Mouse (Mus musculus) forebrain, embryonic 13.5 days (tissue): ENCODE measurements around the gene Rpl28. TPM values are rescaled to one million over a fixed set of nuclear protein-coding genes. Genes with fewer than 3 reads are reported as not detected.
"Not testable (repeated sequence)": the region's sequence is repeated elsewhere in the genome, so short reads cannot be mapped to it uniquely, and the experiment has no call there.

Experiments
- ATAC-seq: fragments of 200-750 bp; cut with Nextera tagmentation; 2 replicates; pipeline ENCODE4 v1.8.0; 2017
- H3K27ac ChIP-seq: fragments of 300-500 bp; sonication (generic); 2 replicates; pipeline ENCODE4 v1.5.1; 2015; ENCODE audit warnings: inconsistent platforms, mild to moderate bottlenecking, moderate library complexity
- H3K27me3 ChIP-seq: fragments of 300-500 bp; sonication (generic); 2 replicates; pipeline ENCODE4 v1.6.1; 2015; ENCODE audit warnings: mild to moderate bottlenecking, inconsistent platforms
- H3K36me3 ChIP-seq: fragments of 300-500 bp; sonication (generic); 2 replicates; pipeline ENCODE4 v1.6.1; 2015; ENCODE audit warnings: mild to moderate bottlenecking, inconsistent platforms; ENCODE audit not compliant: poor library complexity, severe bottlenecking
- H3K4me1 ChIP-seq: fragments of 300-500 bp; sonication (generic); 2 replicates; pipeline ENCODE4 v1.6.1; 2015; ENCODE audit warnings: inconsistent platforms
- H3K4me2 ChIP-seq: fragments of 300-500 bp; sonication (generic); 2 replicates; pipeline ENCODE4 v1.6.1; 2015; ENCODE audit warnings: inconsistent platforms, mild to moderate bottlenecking, moderate library complexity
- H3K4me3 ChIP-seq: fragments of 300-500 bp; sonication (generic); 2 replicates; pipeline ENCODE4 v1.5.1; 2015; ENCODE audit warnings: mild to moderate bottlenecking, inconsistent platforms
- H3K9ac ChIP-seq: fragments of 300-500 bp; sonication (generic); 2 replicates; pipeline ENCODE4 v1.6.1; 2015; ENCODE audit warnings: mild to moderate bottlenecking, inconsistent platforms
- H3K9me3 ChIP-seq: fragments of 300-500 bp; sonication (generic); replicated peaks from 2 replicates; pipeline ENCODE4 v1.6.1; 2016; ENCODE audit warnings: inconsistent platforms
- WGBS: fragments of 180-500 bp; shearing (Covaris S2); methylation state at CpG from one replicate; pipeline ENCODE4 v1.1.7; 2015; 5-methylcytosine and 5-hydroxymethylcytosine counted together
- polyA plus RNA-seq: library from polyadenylated mRNA; unstranded; fragments of >200 nt; fragmentation: Nextera tagmentation; extraction: Ambion mirVana; gene quantifications from 2 replicates; pipeline ENCODE4 v1.2.1, GENCODE M21; 2015

Rpl28 gene
- polyA plus RNA-seq, 1 experiment from 2014 or later = 284 TPM

GRCm38 (mm10) chr7:4816559-4816958, 23.9 kb downstream of the Rpl28 start:
- Histone ChIP-seq H3K36me3 (no peaks in the 10 kb centered on the region), H3K27me3 (no peaks in the 10 kb centered on the region), H3K4me2 (no peak overlapping the region), H3K4me1 (peaks cover 8% of the 10 kb centered on the region), H3K9me3 (no peaks in the 10 kb centered on the region), H3K4me3 (no peak overlapping the region), H3K27ac (no peak overlapping the region), H3K9ac (no peak overlapping the region)
- no peak for ATAC-seq

GRCm38 (mm10) chr7:4820925-4821324, 28.3 kb downstream of the Rpl28 start:
- not testable (repeated sequence) for H3K9ac ChIP-seq, H3K27ac ChIP-seq, H3K36me3 ChIP-seq, ATAC-seq, H3K4me2 ChIP-seq, H3K4me3 ChIP-seq, H3K9me3 ChIP-seq, H3K27me3 ChIP-seq, H3K4me1 ChIP-seq
- WGBS = 94% methylated on average over 7 of the region's 7 CpGs

- Histone ChIP-seq H3K9ac (no peak overlapping the region), H3K27ac (no peak overlapping the region), H3K36me3 (no peaks in the 10 kb centered on the region), H3K9me3 (no peaks in the 10 kb centered on the region), H3K4me3 (no peak overlapping the region), H3K4me2 (no peak overlapping the region), H3K4me1 (no peaks in the 10 kb centered on the region), H3K27me3 (0 out of 2 replicates have a peak, but pooled peaks cover 6% of the 10 kb centered on the region)
- ATAC-seq = no peak
- 74% methylated on average over 4 of the region's 4 CpGs for WGBS
These were observed 29.0 kb downstream of the Rpl28 start for GRCm38 (mm10) chr7:4821690-4822089.

GRCm38 (mm10) chr7:4822162-4822907, 29.7 kb downstream of the Rpl28 start:
- no peak for ATAC-seq
- 81% methylated on average over 6 of the region's 6 CpGs for WGBS

GRCm38 (mm10) chr7:4825365-4825764, 32.7 kb downstream of the Rpl28 start:
- Histone ChIP-seq H3K36me3 (peaks cover 22% of the 10 kb centered on the region), H3K27me3 (peaks cover 17% of the 10 kb centered on the region; the same call in 1 of the 2 replicates), H3K4me3 (no peak overlapping the region), H3K4me1 (no peaks in the 10 kb centered on the region), H3K4me2 (no peak overlapping the region), H3K9me3 (no peaks in the 10 kb centered on the region), H3K9ac (no peak overlapping the region), H3K27ac (no peak overlapping the region)
- no peak for ATAC-seq
- 64% methylated on average over 4 of the region's 4 CpGs for WGBS

More at GRCm38 (mm10) chr7:4822162-4822907, 29.7 kb downstream of the Rpl28 start:
- Histone ChIP-seq H3K27me3 (0 out of 2 replicates have a peak, but pooled peaks cover 8% of the 10 kb centered on the region), H3K4me1 (no peaks in the 10 kb centered on the region), H3K4me3 (no peak overlapping the region), H3K9ac (no peak overlapping the region), H3K4me2 (no peak overlapping the region), H3K27ac (no peak overlapping the region), H3K36me3 (no peaks in the 10 kb centered on the region), H3K9me3 (no peaks in the 10 kb centered on the region)

GRCm38 (mm10) chr7:4830476-4830875, 37.8 kb downstream of the Rpl28 start:
- no peak for ATAC-seq
- WGBS = 10% methylated on average over 12 of the region's 12 CpGs
- H3K27me3 ChIP-seq = peaks cover 35% of the 10 kb centered on the region

GRCm38 (mm10) chr7:4835631-4836327, 43.1 kb downstream of the Rpl28 start:
- peak; percentile 16; the same call in 1 of the 2 replicates for ATAC-seq
- WGBS = 4% methylated on average over 34 of the region's 34 CpGs
- H3K36me3 ChIP-seq = 0 out of 2 replicates have a peak, but pooled peaks cover 12% of the 10 kb centered on the region
- H3K9ac ChIP-seq = peak overlapping the region; percentile 76
- H3K9me3 ChIP-seq = no peaks in the 10 kb centered on the region
- H3K27ac ChIP-seq = peak overlapping the region; percentile 72
- H3K4me3 ChIP-seq = peak overlapping the region; percentile 51
- H3K4me1 ChIP-seq = peaks cover 11% of the 10 kb centered on the region
- H3K4me2 ChIP-seq = peak overlapping the region; percentile 76
- H3K27me3 ChIP-seq = peaks cover 32% of the 10 kb centered on the region

More at GRCm38 (mm10) chr7:4830476-4830875, 37.8 kb downstream of the Rpl28 start:
- no peak overlapping the region for H3K4me2 ChIP-seq
- no peak overlapping the region for H3K27ac ChIP-seq
- no peak overlapping the region for H3K9ac ChIP-seq
- no peak overlapping the region for H3K4me3 ChIP-seq
- H3K9me3 ChIP-seq = no peaks in the 10 kb centered on the region
- peaks cover 35% of the 10 kb centered on the region for H3K36me3 ChIP-seq
- H3K4me1 ChIP-seq = peaks cover 4% of the 10 kb centered on the region

- Histone ChIP-seq H3K9me3 (no peaks in the 10 kb centered on the region), H3K4me1 (peaks cover 11% of the 10 kb centered on the region), H3K27ac (peak overlapping the region; percentile 72), H3K27me3 (peaks cover 30% of the 10 kb centered on the region), H3K36me3 (0 out of 2 replicates have a peak, but pooled peaks cover 12% of the 10 kb centered on the region), H3K9ac (peak overlapping the region; percentile 76), H3K4me3 (peak overlapping the region; percentile 51), H3K4me2 (peak overlapping the region; percentile 76)
- ATAC-seq = peak; percentile 92
- under 1% methylated on average over 47 of the region's 51 CpGs for WGBS
These were observed 43.7 kb downstream of the Rpl28 start for GRCm38 (mm10) chr7:4836351-4836792.

GRCm38 (mm10) chr7:4837639-4838038, 45.0 kb downstream of the Rpl28 start:
- 20% methylated on average over 1 of the region's 1 CpGs for WGBS
- no peak for ATAC-seq
- Histone ChIP-seq H3K9ac (no peak overlapping the region), H3K4me3 (no peak overlapping the region), H3K4me2 (no peak overlapping the region), H3K9me3 (no peaks in the 10 kb centered on the region), H3K36me3 (0 out of 2 replicates have a peak, but pooled peaks cover 8% of the 10 kb centered on the region), H3K27ac (no peak overlapping the region), H3K27me3 (peaks cover 35% of the 10 kb centered on the region), H3K4me1 (peaks cover 23% of the 10 kb centered on the region)

GRCm38 (mm10) chr7:4842077-4842476, 49.4 kb downstream of the Rpl28 start:
- Histone ChIP-seq H3K9ac (peak overlapping the region; percentile 37), H3K27me3 (peaks cover 51% of the 10 kb centered on the region), H3K4me3 (peak overlapping the region; percentile 57), H3K9me3 (peaks cover 3% of the 10 kb centered on the region; the same call in 1 of the 2 replicates), H3K4me2 (peak overlapping the region; percentile 92), H3K4me1 (peaks cover 32% of the 10 kb centered on the region), H3K27ac (peak overlapping the region; percentile 45), H3K36me3 (no peaks in the 10 kb centered on the region)
- no peak for ATAC-seq
- 51% methylated on average over 5 of the region's 5 CpGs for WGBS

GRCm38 (mm10) chr7:4842634-4843131, 50.0 kb downstream of the Rpl28 start:
- peak overlapping the region; percentile 71 for H3K9ac ChIP-seq
- peak overlapping the region; percentile 45 for H3K27ac ChIP-seq
- peak overlapping the region; percentile 92 for H3K4me2 ChIP-seq
- peaks cover 49% of the 10 kb centered on the region for H3K27me3 ChIP-seq
- WGBS = under 1% methylated on average over 16 of the region's 16 CpGs
- no peaks in the 10 kb centered on the region for H3K36me3 ChIP-seq
- peak overlapping the region; percentile 57 for H3K4me3 ChIP-seq
- ATAC-seq = peak; percentile 32
- H3K4me1 ChIP-seq = peaks cover 32% of the 10 kb centered on the region
- peaks cover 4% of the 10 kb centered on the region; the same call in 1 of the 2 replicates for H3K9me3 ChIP-seq
